Mouse (Mus musculus) WW6 (cell line): ENCODE measurements around the gene Rngtt.
"Not testable (repeated sequence)": the region's sequence is repeated elsewhere in the genome, so short reads cannot be mapped to it uniquely, and the experiment has no call there.

Experiments used
- DNase-seq: peaks from one replicate; pipeline ENCODE4 v3.0.0-alpha.2; 2013; ENCODE audit warnings: low read depth, low spot score

Gene Rngtt

GRCm38 (mm10) chr4:33310840-33311437 is 828 bp downstream of the Rngtt start:
- no peak for DNase-seq

DNA sequence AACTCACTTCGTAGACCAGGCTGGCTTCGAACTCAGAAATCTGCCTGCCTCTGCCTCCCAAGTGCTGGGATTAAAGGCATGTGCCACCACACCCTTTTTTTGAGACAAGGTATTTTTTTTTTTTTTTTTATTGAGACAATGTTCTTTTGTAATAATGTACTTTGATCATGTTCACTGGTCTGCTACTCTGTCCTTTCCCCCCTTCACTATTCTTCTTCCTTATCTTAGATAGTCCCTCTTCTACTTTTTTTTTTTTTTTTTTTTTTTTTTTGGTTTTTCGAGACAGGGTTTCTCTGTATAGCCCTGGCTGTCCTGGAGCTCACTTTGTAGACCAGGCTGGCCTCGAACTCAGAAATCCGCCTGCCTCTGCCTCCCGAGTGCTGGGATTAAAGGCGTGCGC is 4.0 kb downstream of the Rngtt start:
- DNase-seq = not testable (repeated sequence)

GRCm38 (mm10) chr4:33315840-33316239 is 5.7 kb downstream of the Rngtt start:
- DNase-seq = no peak

DNA sequence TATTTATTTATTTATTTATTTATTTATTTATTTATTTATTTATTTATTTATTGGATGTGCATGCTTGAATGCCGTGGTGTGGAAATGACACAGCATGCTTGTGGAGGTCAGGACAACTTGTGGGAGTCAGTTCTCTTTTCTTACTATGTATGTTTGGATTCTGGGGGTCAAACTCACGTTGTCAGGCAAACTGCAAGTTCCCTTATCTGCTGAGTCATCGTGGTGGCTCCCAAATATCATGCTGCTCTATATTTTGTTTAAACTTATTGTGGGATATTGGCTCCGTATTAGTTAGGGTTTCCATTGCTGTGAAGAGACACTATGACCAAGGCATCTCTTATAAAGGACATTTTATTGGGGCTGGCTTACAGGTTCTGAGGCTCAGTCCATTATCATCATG is 21.0 kb downstream of the Rngtt start:
- no peak for DNase-seq

DNA sequence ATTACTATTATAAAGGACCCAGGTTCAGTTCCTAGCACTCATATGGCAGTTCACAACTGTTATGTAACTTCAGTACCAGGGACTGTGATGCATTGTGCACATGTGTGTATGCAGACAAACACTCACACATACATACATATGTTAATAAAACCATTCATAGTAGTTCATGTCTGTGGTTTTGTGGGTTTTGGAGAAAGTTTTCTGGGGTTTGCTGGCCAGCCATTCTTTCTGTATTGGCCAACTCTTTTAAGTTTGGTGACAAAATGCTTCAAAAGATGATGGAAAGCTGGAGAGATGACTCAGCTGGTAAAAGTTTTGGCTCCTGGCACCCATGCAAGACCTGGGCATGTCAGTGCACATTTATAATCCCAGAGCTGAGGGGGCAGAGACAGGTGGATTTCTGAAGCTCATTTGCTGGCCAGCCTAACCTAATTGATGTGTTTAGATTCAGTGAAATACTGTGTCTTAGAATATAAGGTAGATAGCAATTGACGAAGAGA is 22.9 kb downstream of the Rngtt start:
- no peak for DNase-seq

- DNase-seq = peak; percentile 36
Measured at GRCm38 (mm10) chr4:33337999-33338398, 27.9 kb downstream of the Rngtt start.

DNA sequence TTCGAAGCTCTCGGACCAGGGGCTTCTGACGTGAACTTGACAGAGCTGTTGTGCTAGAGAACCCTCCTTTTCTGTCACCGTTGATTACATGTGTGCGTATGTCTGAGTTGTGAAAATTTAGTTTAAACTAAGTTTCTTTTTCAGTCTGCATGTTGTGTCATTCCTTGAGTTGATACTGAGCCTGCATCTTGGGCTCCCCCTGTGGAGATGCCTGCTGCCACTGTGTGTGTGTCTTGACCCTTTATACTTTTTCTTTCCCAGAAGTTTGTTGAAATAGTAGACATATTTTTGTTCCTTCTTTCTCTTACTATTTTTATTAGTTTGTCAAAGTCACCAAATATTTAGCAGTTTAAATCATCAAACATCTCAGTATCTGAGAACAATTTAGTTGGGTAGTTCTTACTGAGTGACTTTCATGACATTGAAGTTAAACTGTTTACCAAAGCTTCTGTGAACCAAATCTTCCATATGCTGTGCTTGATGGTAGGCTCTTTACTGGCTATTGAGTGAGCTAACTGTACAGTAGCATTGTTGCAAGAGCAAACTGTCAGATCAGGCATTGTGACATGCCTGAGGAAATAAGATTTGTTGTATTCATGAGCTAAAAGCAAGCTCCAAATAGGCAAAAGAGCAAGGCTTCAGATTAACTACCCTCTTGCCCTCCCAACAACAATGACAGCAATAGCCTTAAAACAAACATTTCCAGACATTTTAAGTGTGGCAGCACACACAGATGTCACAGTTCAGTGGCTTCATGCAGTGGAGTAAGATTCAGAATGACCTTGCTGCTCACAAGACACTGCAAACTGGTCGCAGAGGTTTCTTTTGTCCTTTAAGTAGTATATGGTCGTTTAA is 33.0 kb downstream of the Rngtt start:
- no peak for DNase-seq

- no peak for DNase-seq
Measured at GRCm38 (mm10) chr4:33343732-33344057, 33.6 kb downstream of the Rngtt start.

- DNase-seq = no peak
Measured at GRCm38 (mm10) chr4:33363451-33363850, 53.3 kb downstream of the Rngtt start.

DNA sequence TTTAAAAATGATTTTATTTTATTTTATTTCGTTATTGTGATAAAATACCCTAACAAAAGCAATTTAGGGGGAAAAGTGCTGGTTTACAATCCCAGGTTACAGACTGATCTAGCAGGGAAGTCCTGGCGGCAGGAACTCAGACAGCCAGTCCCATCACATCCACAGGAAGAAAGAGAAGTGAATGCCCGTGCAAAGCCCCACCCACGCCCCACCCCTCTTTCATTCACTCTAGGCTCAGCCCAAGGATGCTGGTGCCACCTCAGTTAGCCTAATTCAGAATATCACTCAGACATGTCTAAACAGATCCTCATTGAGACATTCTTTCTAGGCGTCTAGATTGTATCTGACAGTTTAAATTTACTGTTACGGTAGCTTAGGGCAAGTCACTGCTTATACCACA is 64.8 kb downstream of the Rngtt start:
- no peak for DNase-seq

- no peak for DNase-seq
Measured at GRCm38 (mm10) chr4:33377642-33378041, 67.5 kb downstream of the Rngtt start.

GRCm38 (mm10) chr4:33378894-33379293 is 68.8 kb downstream of the Rngtt start:
- DNase-seq = no peak

DNA sequence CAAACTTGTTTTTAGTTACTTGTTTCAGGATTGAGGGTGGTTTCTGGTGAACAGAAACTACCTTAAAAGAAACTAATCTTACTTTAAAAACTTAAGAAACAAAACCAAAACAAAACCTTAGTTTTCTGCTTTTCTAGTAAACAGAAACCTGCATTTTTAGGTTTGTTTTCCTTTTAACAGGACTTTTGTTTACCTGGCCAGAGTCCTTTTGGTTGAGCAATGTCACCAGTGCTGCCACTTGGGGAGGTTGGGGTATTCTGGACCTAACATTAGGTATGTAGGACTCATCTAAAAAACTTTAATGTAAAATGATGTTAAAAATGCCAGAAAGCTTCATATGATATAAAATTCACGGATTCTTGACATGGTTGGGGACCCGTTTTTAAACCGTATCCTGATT is 78.8 kb downstream of the Rngtt start:
- no peak for DNase-seq

GRCm38 (mm10) chr4:33390660-33391059 is 80.5 kb downstream of the Rngtt start:
- no peak for DNase-seq

DNA sequence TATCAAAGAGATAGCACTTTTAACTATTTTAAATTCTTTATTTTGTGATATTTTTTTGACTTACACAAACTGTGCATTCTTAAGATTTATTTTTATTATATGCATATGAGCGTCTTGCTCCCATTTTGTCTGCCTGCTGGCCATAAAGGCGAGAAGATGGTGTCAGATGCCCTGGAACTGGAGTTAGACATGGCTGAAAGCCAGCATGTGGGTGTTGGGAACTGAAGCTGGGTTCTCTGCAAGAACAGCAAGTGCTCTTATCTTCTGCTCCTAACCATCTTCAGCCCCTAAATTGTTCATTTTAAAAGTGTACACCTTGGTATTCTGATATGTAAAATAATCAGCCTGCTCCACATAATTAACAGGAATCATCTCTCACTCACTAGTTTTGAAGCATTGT is 83.3 kb downstream of the Rngtt start:
- no peak for DNase-seq

GRCm38 (mm10) chr4:33396222-33397176 is 86.4 kb downstream of the Rngtt start:
- peak; percentile 38 for DNase-seq

GRCm38 (mm10) chr4:33405723-33406293 is 95.7 kb downstream of the Rngtt start:
- no peak for DNase-seq

GRCm38 (mm10) chr4:33413791-33414190 is 103.7 kb downstream of the Rngtt start:
- no peak for DNase-seq

GRCm38 (mm10) chr4:33414781-33415180 is 104.7 kb downstream of the Rngtt start:
- DNase-seq = no peak

- DNase-seq = no peak
Measured at GRCm38 (mm10) chr4:33417391-33417790, 107.3 kb downstream of the Rngtt start.

GRCm38 (mm10) chr4:33419644-33420043 is 109.5 kb downstream of the Rngtt start:
- no peak for DNase-seq

- DNase-seq = no peak
Measured at GRCm38 (mm10) chr4:33428856-33429255, 118.7 kb downstream of the Rngtt start.
